1 mouse cellular context compared by ENCODE assay signal in the genomic region with DNA sequence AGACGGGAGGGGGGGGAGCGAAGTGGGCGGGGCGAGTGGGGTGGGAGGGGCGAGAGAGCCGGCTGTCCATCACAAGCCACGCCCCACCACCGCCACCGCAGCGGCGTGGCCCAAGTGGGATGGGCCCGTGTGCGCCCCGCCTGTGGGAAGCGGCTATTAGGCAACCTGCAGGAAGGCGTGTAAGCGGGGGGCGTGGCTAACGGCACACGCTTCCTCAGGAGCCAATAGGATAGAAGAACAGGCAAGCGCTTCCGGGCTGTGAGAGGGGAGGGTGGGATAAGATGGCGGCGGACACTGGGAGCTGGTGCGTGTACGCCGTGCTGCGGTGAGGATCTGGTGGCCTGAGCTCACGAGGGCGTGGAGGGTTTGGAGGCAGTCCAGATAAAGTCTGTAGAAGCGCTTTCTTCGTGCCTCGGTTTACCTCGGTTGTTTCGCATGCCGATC.
TF ChIP-seq lines count a peak whose summit lies in the region.

Alg11 (plus strand) TSS at position 276 of the 444 bp plus-strand sequence.

TF ChIP-seq in CH12.LX, 34 proteins besides CTCF, POLR2A, EP300 and RAD21 (continued from another document):
- TF ChIP-seq HCFC1 (IDR thresholded peaks at IDR 0.05; ENCODE audit: low read depth, low read length) (peak; percentile 83), GABPA (IDR thresholded peaks at IDR 0.05; ENCODE audit: insufficient replicate concordance, low read depth, low read length) (no peak; the same call in 1 of the 2 replicates), BHLHE40 (IDR thresholded peaks at IDR 0.05; ENCODE audit: low read depth, low read length) (peak; percentile 43; the same call in 1 of the 2 replicates), MAZ (IDR thresholded peaks at IDR 0.05; ENCODE audit: low read depth, low read length) (peak; percentile 58; the same call in 1 of the 2 replicates), ELF1 (IDR thresholded peaks at IDR 0.05; ENCODE audit: low read depth, low read length) (peak; percentile 93), SIN3A (IDR thresholded peaks at IDR 0.05; ENCODE audit: low read length) (no peak; the same call in 1 of the 2 replicates), RCOR1 (conservative IDR thresholded peaks at IDR 0.05; ENCODE audit: low read depth, low read length) (no peak), IRF4 (IDR thresholded peaks at IDR 0.05; ENCODE audit: low read depth, low read length) (peak; percentile 39; the same call in 1 of the 2 replicates), CHD1 (IDR thresholded peaks at IDR 0.05; ENCODE audit: low read depth, low read length) (no peak), KAT2A (IDR thresholded peaks at IDR 0.05; ENCODE audit: insufficient replicate concordance, low read length) (peak; percentile 69; the same call in 1 of the 2 replicates)
